Mouse (Mus musculus): ENCODE results near the gene Ppp1cc. TPM values are rescaled to one million over a fixed set of nuclear protein-coding genes. Genes with fewer than 3 reads are reported as not detected.
"Not testable (repeated sequence)": the region's sequence is repeated elsewhere in the genome, so short reads cannot be mapped to it uniquely, and the experiment has no call there.

The Ppp1cc gene
- polyA plus RNA-seq, 1 experiment from 2014 or later, result 248 TPM

DNA sequence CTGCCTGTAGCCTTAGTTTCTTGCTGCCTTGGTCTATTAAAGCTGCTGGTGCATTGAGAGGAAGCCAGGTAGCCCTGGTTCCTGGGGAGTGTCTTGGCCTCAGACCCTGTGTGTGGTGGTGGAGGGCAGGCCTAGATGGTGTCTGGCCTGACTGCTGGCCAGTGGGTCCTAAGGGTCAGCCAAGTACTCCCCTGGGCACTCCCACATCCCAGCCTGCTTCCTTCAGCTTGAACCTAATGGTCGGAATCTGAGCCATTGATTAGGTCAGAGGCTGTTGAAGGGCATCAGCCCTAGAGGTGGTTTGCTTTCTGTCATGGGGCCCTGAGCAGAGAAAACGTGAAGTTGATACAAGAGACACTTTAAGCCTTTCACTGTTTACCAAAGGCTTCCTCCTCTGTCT is 17.3 kb downstream of the Ppp1cc start:
- Histone ChIP-seq H3K4me2 (ENCODE audit: low read length) (no peak overlapping the region), H3K36me3 (ENCODE audit: control insufficient read depth, insufficient read depth, low read length) (peaks cover 55% of the 10 kb centered on the region), H3K9ac (ENCODE audit: low read length) (no peak overlapping the region), H3K4me1 (ENCODE audit: control insufficient read depth in 2 of 2, insufficient read depth in 2 of 2, low read length in 2 of 2) (no peaks in the 10 kb centered on the region), H3K9me3 (ENCODE audit: control insufficient read depth, low read length) (no peaks in the 10 kb centered on the region), H3K27ac (replicated peaks in 1 of 2; ENCODE audit: control insufficient read depth in 1 of 2, insufficient read depth in 1 of 2, low read depth in 2 of 2, low read length in 2 of 2) (no peak overlapping the region), H3K27me3 (ENCODE audit: control insufficient read depth, insufficient read depth, low read length) (no peaks in the 10 kb centered on the region), H3K4me3 (ENCODE audit: control insufficient read depth in 1 of 2, insufficient read depth in 1 of 2, low read depth in 1 of 2, low read length in 2 of 2) (no peak overlapping the region)
- WGBS, result 51% methylated on average over 2 of the region's 2 CpGs
- no peak for ATAC-seq (ENCODE audit: insufficient number of reproducible peaks, insufficient read depth, low FRiP score, low read depth)

DNA sequence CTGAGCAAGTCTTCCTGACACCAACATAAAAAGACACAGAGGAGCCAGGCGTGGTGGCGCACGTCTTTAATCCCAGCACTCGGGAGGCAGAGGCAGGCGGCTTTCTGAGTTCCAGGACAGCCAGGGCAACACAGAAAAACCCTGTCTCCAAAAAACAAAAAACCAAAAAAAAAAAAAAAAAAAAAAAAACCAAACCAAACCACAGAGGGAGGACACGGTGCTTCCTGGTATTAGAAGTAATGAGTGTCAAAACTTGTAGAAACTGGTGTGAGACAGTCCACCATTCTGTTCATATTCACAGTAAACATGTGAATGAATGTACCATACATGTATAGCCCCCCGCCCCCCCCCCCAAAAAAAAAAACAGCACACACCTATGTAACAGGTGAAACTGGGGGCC is 17.9 kb downstream of the Ppp1cc start:
- Histone ChIP-seq H3K4me3 (ENCODE audit: control insufficient read depth in 1 of 2, insufficient read depth in 1 of 2, low read depth in 1 of 2, low read length in 2 of 2) (no peak overlapping the region), H3K9me3 (ENCODE audit: control insufficient read depth, low read length) (no peaks in the 10 kb centered on the region), H3K27me3 (ENCODE audit: control insufficient read depth, insufficient read depth, low read length) (no peaks in the 10 kb centered on the region), H3K9ac (ENCODE audit: low read length) (no peak overlapping the region), H3K4me2 (ENCODE audit: low read length) (no peak overlapping the region), H3K27ac (replicated peaks in 1 of 2; ENCODE audit: control insufficient read depth in 1 of 2, insufficient read depth in 1 of 2, low read depth in 2 of 2, low read length in 2 of 2) (no peak overlapping the region), H3K36me3 (ENCODE audit: control insufficient read depth, insufficient read depth, low read length) (peaks cover 50% of the 10 kb centered on the region), H3K4me1 (ENCODE audit: control insufficient read depth in 2 of 2, insufficient read depth in 2 of 2, low read length in 2 of 2) (no peaks in the 10 kb centered on the region)
- 88% methylated on average over 7 of the region's 7 CpGs for WGBS
- ATAC-seq (ENCODE audit: insufficient number of reproducible peaks, insufficient read depth, low FRiP score, low read depth), result no peak

DNA sequence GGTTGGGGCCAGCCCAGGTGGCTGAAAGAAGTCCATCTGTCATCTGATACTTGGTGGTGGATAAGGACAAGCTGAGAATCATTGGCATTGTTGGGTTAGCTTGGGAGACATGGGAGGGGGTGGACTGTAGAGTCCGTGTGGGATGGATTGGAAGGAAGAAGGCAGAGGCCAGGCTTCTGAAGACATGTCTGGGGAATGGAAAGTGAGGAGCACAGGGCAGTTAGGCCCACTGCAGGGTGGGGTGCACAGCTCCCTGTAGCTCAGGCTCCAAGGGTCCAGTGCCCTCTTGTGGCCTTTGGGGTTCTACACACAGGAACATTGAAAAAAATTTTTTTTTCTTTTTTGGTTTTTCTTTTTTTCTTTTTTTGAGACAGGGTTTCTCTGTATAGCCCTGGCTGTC is 18.3 kb downstream of the Ppp1cc start:
- Histone ChIP-seq H3K27ac (replicated peaks in 1 of 2; ENCODE audit: control insufficient read depth in 1 of 2, insufficient read depth in 1 of 2, low read depth in 2 of 2, low read length in 2 of 2) (no peak overlapping the region), H3K27me3 (ENCODE audit: control insufficient read depth, insufficient read depth, low read length) (no peaks in the 10 kb centered on the region), H3K4me1 (ENCODE audit: control insufficient read depth in 2 of 2, insufficient read depth in 2 of 2, low read length in 2 of 2) (no peaks in the 10 kb centered on the region), H3K4me2 (ENCODE audit: low read length) (no peak overlapping the region), H3K9me3 (ENCODE audit: control insufficient read depth, low read length) (no peaks in the 10 kb centered on the region), H3K9ac (ENCODE audit: low read length) (no peak overlapping the region), H3K36me3 (ENCODE audit: control insufficient read depth, insufficient read depth, low read length) (peaks cover 45% of the 10 kb centered on the region), H3K4me3 (ENCODE audit: control insufficient read depth in 1 of 2, insufficient read depth in 1 of 2, low read depth in 1 of 2, low read length in 2 of 2) (no peak overlapping the region)
- peak; percentile 51; the same call in 1 of the 2 replicates for ATAC-seq (ENCODE audit: insufficient number of reproducible peaks, insufficient read depth, low FRiP score, low read depth)
- 50% methylated on average over 1 of the region's 1 CpGs for WGBS

DNA sequence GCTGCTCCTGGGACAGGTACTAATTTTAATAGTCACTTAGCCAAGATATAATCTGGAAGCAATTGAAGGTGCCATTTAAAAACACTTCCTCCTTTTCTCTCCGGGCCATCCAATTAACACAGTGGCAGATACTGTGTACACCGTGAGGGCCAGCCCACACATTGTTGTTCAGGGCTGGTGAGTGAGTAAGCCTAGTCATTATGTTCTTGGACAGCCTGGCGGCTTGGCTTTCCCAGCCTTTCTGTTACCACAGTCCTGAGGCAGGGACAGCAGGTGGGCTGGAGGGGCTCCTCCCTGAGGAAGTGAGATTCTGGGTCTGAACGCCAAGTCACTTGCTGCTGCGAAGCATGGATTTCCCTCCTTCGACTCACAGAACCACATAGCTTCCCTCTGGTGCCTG is 21.6 kb downstream of the Ppp1cc start:
- 60% methylated on average over 6 of the region's 6 CpGs for WGBS

DNA sequence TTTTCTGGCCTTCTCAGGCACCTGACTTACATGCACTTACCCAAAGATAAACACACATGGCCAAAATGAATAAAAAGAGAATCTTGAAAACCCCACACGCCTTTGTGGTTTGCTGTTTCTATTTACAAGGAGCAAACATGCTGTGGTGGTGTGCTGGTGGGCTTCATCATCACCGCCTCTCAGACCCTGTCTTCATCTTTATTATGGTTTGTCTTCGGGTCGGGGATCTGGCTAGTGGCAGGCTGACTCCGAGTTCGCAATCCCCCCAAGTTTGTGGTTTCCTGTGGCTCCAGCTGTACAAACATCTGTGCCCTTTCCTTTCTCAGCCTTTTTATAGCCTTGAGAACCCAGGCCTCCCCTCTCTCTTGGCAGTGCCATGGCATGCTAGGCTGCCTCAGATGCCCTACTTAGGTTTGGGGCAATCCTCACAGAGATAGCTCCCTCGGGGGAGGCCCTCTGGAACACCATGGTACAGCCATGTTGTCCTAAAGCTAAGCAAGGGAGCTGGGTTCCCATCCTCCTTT is 26.3 kb downstream of the Ppp1cc start:
- Histone ChIP-seq H3K27me3 (ENCODE audit: control insufficient read depth, insufficient read depth, low read length) (no peaks in the 10 kb centered on the region), H3K9me3 (ENCODE audit: control insufficient read depth, low read length) (no peaks in the 10 kb centered on the region), H3K4me1 (ENCODE audit: control insufficient read depth in 2 of 2, insufficient read depth in 2 of 2, low read length in 2 of 2) (no peaks in the 10 kb centered on the region), H3K9ac (ENCODE audit: low read length) (no peak overlapping the region), H3K4me2 (ENCODE audit: low read length) (no peak overlapping the region), H3K27ac (replicated peaks in 1 of 2; ENCODE audit: control insufficient read depth in 1 of 2, insufficient read depth in 1 of 2, low read depth in 2 of 2, low read length in 2 of 2) (no peak overlapping the region), H3K36me3 (ENCODE audit: control insufficient read depth, insufficient read depth, low read length) (no peaks in the 10 kb centered on the region), H3K4me3 (ENCODE audit: control insufficient read depth in 1 of 2, insufficient read depth in 1 of 2, low read depth in 1 of 2, low read length in 2 of 2) (no peak overlapping the region)
- ATAC-seq (ENCODE audit: insufficient number of reproducible peaks, insufficient read depth, low FRiP score, low read depth), result no peak
- 82% methylated on average over 7 of the region's 7 CpGs for WGBS

More for the DNA sequence above, 21.6 kb downstream of the Ppp1cc start:
- Histone ChIP-seq H3K27me3 (ENCODE audit: control insufficient read depth, insufficient read depth, low read length) (no peaks in the 10 kb centered on the region), H3K4me1 (ENCODE audit: control insufficient read depth in 2 of 2, insufficient read depth in 2 of 2, low read length in 2 of 2) (no peaks in the 10 kb centered on the region), H3K4me2 (ENCODE audit: low read length) (no peak overlapping the region), H3K4me3 (ENCODE audit: control insufficient read depth in 1 of 2, insufficient read depth in 1 of 2, low read depth in 1 of 2, low read length in 2 of 2) (no peak overlapping the region), H3K9ac (ENCODE audit: low read length) (no peak overlapping the region), H3K27ac (replicated peaks in 1 of 2; ENCODE audit: control insufficient read depth in 1 of 2, insufficient read depth in 1 of 2, low read depth in 2 of 2, low read length in 2 of 2) (no peak overlapping the region), H3K9me3 (ENCODE audit: control insufficient read depth, low read length) (no peaks in the 10 kb centered on the region), H3K36me3 (ENCODE audit: control insufficient read depth, insufficient read depth, low read length) (peaks cover 20% of the 10 kb centered on the region)
- no peak; the same call in 1 of the 2 replicates for ATAC-seq (ENCODE audit: insufficient number of reproducible peaks, insufficient read depth, low FRiP score, low read depth)

DNA sequence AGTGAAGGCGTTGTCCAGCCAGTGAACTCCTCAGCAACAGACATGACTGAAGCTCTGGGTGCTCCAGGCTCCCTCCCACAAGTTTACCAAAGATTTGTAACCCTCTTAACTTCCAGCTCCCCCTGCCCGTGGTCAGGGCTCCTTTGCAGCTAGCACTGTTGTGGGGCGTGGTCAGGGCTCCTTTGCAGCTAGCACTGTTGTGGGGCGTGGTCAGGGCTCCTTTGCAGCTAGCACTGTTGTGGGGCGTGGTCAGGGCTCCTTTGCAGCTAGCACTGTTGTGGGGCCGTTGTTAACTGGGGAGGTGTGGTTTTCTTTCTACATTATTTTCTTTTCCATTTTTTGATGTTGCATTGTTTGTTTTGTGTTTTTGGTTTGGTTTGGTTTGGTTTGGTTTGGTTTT is 26.8 kb downstream of the Ppp1cc start:
- not testable (repeated sequence) for H3K4me2 ChIP-seq (ENCODE audit: low read length); ATAC-seq (ENCODE audit: insufficient number of reproducible peaks, insufficient read depth, low FRiP score, low read depth); H3K36me3 ChIP-seq (ENCODE audit: control insufficient read depth, insufficient read depth, low read length); H3K27me3 ChIP-seq (ENCODE audit: control insufficient read depth, insufficient read depth, low read length); H3K27ac ChIP-seq (replicated peaks in 1 of 2; ENCODE audit: control insufficient read depth in 1 of 2, insufficient read depth in 1 of 2, low read depth in 2 of 2, low read length in 2 of 2); H3K4me3 ChIP-seq (ENCODE audit: control insufficient read depth in 1 of 2, insufficient read depth in 1 of 2, low read depth in 1 of 2, low read length in 2 of 2); H3K9ac ChIP-seq (ENCODE audit: low read length); H3K9me3 ChIP-seq (ENCODE audit: control insufficient read depth, low read length); H3K4me1 ChIP-seq (ENCODE audit: control insufficient read depth in 2 of 2, insufficient read depth in 2 of 2, low read length in 2 of 2)
- 97% methylated on average over 6 of the region's 6 CpGs for WGBS

DNA sequence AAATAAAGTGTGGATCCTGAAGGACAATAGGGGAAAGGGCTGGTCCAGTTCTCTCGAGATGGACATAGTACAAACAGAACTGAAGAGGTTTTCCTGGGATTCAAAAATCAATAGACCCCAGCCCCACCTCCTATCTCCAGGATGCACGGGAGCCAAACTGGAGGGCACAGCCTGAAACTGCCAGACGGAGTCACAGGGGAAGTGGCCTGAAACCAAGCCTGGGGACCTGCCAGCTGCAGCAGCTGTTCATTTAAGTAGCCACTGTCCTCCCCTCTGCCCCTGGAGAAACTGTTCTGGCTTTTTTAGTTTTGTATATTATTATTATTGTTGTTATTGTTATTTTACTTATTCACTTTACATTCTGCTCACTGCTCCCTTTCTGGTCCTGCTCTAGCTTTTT is 31.0 kb downstream of the Ppp1cc start:
- 46% methylated on average over 3 of the region's 3 CpGs for WGBS
- no peak overlapping the region for H3K4me3 ChIP-seq (ENCODE audit: control insufficient read depth in 1 of 2, insufficient read depth in 1 of 2, low read depth in 1 of 2, low read length in 2 of 2)
- no peak for ATAC-seq (ENCODE audit: insufficient number of reproducible peaks, insufficient read depth, low FRiP score, low read depth)

DNA sequence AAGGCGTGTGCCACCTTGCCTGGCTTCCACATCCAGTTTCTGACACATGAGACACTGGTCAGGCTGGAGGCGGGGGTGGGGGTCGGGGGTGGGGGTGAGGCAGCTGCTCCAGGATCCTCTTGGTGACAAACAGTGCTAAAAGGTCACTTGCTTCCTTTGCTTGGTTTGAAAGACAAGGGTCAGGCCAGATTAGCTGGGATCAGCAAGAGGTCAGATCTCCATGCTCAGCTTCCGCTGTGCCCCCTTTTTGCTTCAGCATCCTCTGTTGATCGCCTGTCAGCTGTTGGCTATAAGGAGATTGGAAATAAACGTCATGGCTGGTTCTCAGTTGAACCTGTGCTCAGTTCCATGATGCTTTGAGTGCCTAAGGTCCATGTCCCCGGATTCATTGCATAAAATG is 32.4 kb downstream of the Ppp1cc start:
- Histone ChIP-seq H3K9ac (ENCODE audit: low read length) (no peak overlapping the region), H3K36me3 (ENCODE audit: control insufficient read depth, insufficient read depth, low read length) (no peaks in the 10 kb centered on the region), H3K4me2 (ENCODE audit: low read length) (no peak overlapping the region), H3K27me3 (ENCODE audit: control insufficient read depth, insufficient read depth, low read length) (no peaks in the 10 kb centered on the region), H3K4me1 (ENCODE audit: control insufficient read depth in 2 of 2, insufficient read depth in 2 of 2, low read length in 2 of 2) (no peaks in the 10 kb centered on the region), H3K27ac (replicated peaks in 1 of 2; ENCODE audit: control insufficient read depth in 1 of 2, insufficient read depth in 1 of 2, low read depth in 2 of 2, low read length in 2 of 2) (no peak overlapping the region), H3K9me3 (ENCODE audit: control insufficient read depth, low read length) (no peaks in the 10 kb centered on the region), H3K4me3 (ENCODE audit: control insufficient read depth in 1 of 2, insufficient read depth in 1 of 2, low read depth in 1 of 2, low read length in 2 of 2) (no peak overlapping the region)
- no peak for ATAC-seq (ENCODE audit: insufficient number of reproducible peaks, insufficient read depth, low FRiP score, low read depth)
- WGBS, result 57% methylated on average over 7 of the region's 7 CpGs

More for the DNA sequence above, 31.0 kb downstream of the Ppp1cc start:
- H3K27me3 ChIP-seq (ENCODE audit: control insufficient read depth, insufficient read depth, low read length), result no peaks in the 10 kb centered on the region
- H3K9ac ChIP-seq (ENCODE audit: low read length), result no peak overlapping the region
- no peak overlapping the region for H3K27ac ChIP-seq (replicated peaks in 1 of 2; ENCODE audit: control insufficient read depth in 1 of 2, insufficient read depth in 1 of 2, low read depth in 2 of 2, low read length in 2 of 2)
- H3K4me1 ChIP-seq (ENCODE audit: control insufficient read depth in 2 of 2, insufficient read depth in 2 of 2, low read length in 2 of 2), result no peaks in the 10 kb centered on the region
- H3K4me2 ChIP-seq (ENCODE audit: low read length), result no peak overlapping the region
- H3K9me3 ChIP-seq (ENCODE audit: control insufficient read depth, low read length), result no peaks in the 10 kb centered on the region
- H3K36me3 ChIP-seq (ENCODE audit: control insufficient read depth, insufficient read depth, low read length), result no peaks in the 10 kb centered on the region
